Mouse (Mus musculus) heart, adult 2 months (tissue): ENCODE results near the gene Foxj2. TPM values are rescaled to one million over a fixed set of nuclear protein-coding genes. Genes with fewer than 3 reads are reported as not detected.

Experiments used
- DNase-seq, 2 experiments: peaks; one replicate each; pipeline ENCODE4 v3.0.0; 2021
- H3K27ac ChIP-seq: fragments of 200-600 bp; 2 replicates; pipeline ENCODE4 v1.8.1; 2022
- H3K27me3 ChIP-seq: fragments of 200-500 bp; 2 replicates; pipeline ENCODE4 v1.6.1; 2012; ENCODE audit warnings: mild to moderate bottlenecking, low read length, inconsistent platforms, mixed read lengths; ENCODE audit not compliant: control insufficient read depth, insufficient read depth
- H3K36me3 ChIP-seq: fragments of 200-500 bp; 2 replicates; pipeline ENCODE4 v1.6.1; 2012; ENCODE audit warnings: low read length, inconsistent platforms; ENCODE audit not compliant: control insufficient read depth, insufficient read depth
- H3K4me1 ChIP-seq: fragments of 200-500 bp; 2 replicates; pipeline ENCODE4 v1.6.1; 2011; ENCODE audit warnings: low read length; ENCODE audit not compliant: control insufficient read depth, insufficient read depth
- H3K4me3 ChIP-seq: fragments of 200-600 bp; 2 replicates; pipeline ENCODE4 v1.8.1; 2022
- H3K79me2 ChIP-seq: fragments of 200-500 bp; replicated peaks from 2 replicates; pipeline ENCODE4 v1.6.1; 2012; ENCODE audit warnings: mild to moderate bottlenecking, inconsistent platforms, low read length, moderate library complexity, mixed read lengths; ENCODE audit not compliant: control insufficient read depth, insufficient read depth
- H3K9ac ChIP-seq: fragments of 200-500 bp; 2 replicates; pipeline ENCODE4 v1.6.1; 2012; ENCODE audit warnings: low read depth, mild to moderate bottlenecking, control low read depth, inconsistent platforms, low read length, mixed read lengths
- CTCF ChIP-seq: fragments of 200-600 bp; IDR thresholded peaks from 2 replicates; pipeline ENCODE4 v1.8.1; 2022; ENCODE audit warnings: antibody characterized with exemption, mild to moderate bottlenecking, moderate library complexity
- EP300 ChIP-seq: fragments of 200-500 bp; IDR thresholded peaks from 2 replicates; pipeline ENCODE4 v1.6.1; 2011; ENCODE audit warnings: low read depth, low read length, control low read depth; ENCODE audit not compliant: insufficient read depth
- POLR2A ChIP-seq: fragments of 200-500 bp; IDR thresholded peaks from 2 replicates; pipeline ENCODE4 v1.6.1; 2011; ENCODE audit warnings: mild to moderate bottlenecking, low read depth, low read length, control low read depth; ENCODE audit not compliant: insufficient read depth
- WGBS: fragments of 180-500 bp; shearing (Covaris S2); methylation state at CpG from one replicate; pipeline ENCODE4 v1.1.7; 2018; 5-methylcytosine and 5-hydroxymethylcytosine counted together
- intact Hi-C: fragments of 180-260 bp; cut with DNase I; formaldehyde crosslinking; loops from one replicate; pipeline ENCODE4 v1.15.1; 2025
- microRNA-seq, 2 experiments: library from miRNA; unstranded; fragments of <30 nt; microRNA quantifications; one replicate each; pipeline ENCODE4 v1.2.0; 2021
- polyA plus RNA-seq: library from polyadenylated mRNA; depleted of rRNA; stranded (reverse); fragments of >200 nt; gene quantifications from 2 replicates; pipeline ENCODE4 v1.2.3, GENCODE M21; 2012; rRNA removed
- total RNA-seq, 2 experiments: library from RNA; stranded (reverse); gene quantifications; 2 replicates each; pipeline ENCODE4 v1.2.3; 2021

The Foxj2 gene
- total and polyA plus RNA-seq, 3 experiments, result 19.8 to 36.3 (median 35.2) TPM

DNA sequence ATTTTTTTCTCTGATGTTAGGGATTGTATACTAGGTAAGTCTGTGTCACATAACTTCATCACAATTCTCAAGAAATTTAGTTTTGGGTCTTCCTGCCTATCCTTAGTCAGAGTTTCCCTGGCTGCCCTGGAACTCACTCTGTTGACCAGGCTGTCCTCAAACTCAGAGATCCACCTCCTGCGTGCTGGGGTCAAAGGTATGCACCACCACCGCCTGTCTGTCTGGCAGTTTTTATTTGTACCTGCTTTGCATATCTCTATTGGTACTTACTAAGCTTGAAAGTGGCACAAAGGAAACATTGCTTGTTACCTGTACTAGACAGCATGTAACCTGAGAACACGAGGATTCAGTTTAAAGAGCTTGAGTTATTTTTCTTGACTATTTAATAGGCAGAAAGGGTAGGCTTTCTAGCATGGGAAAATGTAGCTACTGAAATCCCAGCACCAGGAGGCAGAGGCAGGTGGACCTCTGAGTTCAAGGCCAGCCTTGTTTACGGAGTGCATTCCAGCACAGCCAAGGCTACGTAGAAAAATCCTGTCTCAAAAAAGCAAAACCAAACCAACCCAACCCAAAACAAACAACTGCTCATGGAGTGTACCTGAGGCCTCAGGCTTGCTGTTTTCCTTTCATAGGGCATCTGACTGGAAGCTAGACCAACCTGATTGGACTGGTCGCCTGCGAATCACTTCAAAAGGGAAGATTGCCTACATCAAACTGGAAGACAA lies 60.2 kb downstream of the Foxj2 start:
- no peak for DNase-seq
- Histone ChIP-seq H3K79me2 (peaks cover 3% of the 10 kb centered on the region), H3K27ac (no peak overlapping the region), H3K4me1 (peaks cover 2% of the 10 kb centered on the region; the same call in 1 of the 2 replicates), H3K9ac (no peak overlapping the region), H3K4me3 (no peak overlapping the region), H3K36me3 (peaks cover 8% of the 10 kb centered on the region), H3K27me3 (no peaks in the 10 kb centered on the region)
- WGBS, result 85% methylated on average over 7 of the region's 7 CpGs
- no peak for TF ChIP-seq POLR2A
- no peak for TF ChIP-seq CTCF
- no peak for TF ChIP-seq EP300
- intact Hi-C loops, result no loop called here

DNA sequence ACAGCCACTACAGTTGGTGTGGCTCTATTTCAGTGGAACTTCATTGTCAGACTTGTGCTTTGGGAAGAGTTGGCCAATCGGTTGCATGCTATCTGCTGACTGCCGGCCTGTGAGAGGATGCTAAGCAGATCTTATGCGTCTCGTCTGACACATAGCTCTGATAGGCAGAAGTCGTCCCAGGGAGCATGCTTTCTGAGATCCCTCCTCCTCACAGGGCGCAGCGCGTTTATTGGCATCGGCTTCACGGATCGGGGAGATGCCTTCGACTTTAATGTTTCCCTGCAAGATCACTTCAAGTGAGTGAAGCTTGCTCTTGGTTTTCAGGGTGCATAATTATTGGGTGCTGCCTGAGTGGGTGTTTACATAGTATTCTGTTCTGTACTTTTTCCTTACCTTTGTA lies 61.6 kb downstream of the Foxj2 start:
- TF ChIP-seq POLR2A (no peak), CTCF (no peak), EP300 (no peak)
- 82% methylated on average over 12 of the region's 12 CpGs for WGBS

GRCm38 (mm10) chr6:122883603-122884002 lies 63.9 kb downstream of the Foxj2 start:
- WGBS, result 96% methylated on average over 9 of the region's 9 CpGs
- peaks cover 2% of the 10 kb centered on the region; the same call in 1 of the 2 replicates for H3K4me1 ChIP-seq
- no peak overlapping the region for H3K4me3 ChIP-seq
- H3K27ac ChIP-seq, result no peak overlapping the region
- H3K27me3 ChIP-seq, result no peaks in the 10 kb centered on the region
- H3K9ac ChIP-seq, result no peak overlapping the region
- peaks cover 3% of the 10 kb centered on the region; the same call in 1 of the 2 replicates for H3K36me3 ChIP-seq
- TF ChIP-seq POLR2A, result no peak
- TF ChIP-seq CTCF, result no peak
- no peak for TF ChIP-seq EP300
- intact Hi-C loops, result no loop called here
- H3K79me2 ChIP-seq, result no peaks in the 10 kb centered on the region; the same call in 1 of the 2 replicates
- no peak for DNase-seq

More for the DNA sequence above, 61.6 kb downstream of the Foxj2 start:
- H3K79me2 ChIP-seq, result peaks cover 1% of the 10 kb centered on the region; the same call in 1 of the 2 replicates
- intact Hi-C loops, result no loop called here
- no peak for DNase-seq
- peaks cover 2% of the 10 kb centered on the region for H3K36me3 ChIP-seq
- peaks cover 2% of the 10 kb centered on the region; the same call in 1 of the 2 replicates for H3K4me1 ChIP-seq
- no peaks in the 10 kb centered on the region for H3K27me3 ChIP-seq
- H3K27ac ChIP-seq, result no peak overlapping the region
- H3K4me3 ChIP-seq, result no peak overlapping the region
- H3K9ac ChIP-seq, result no peak overlapping the region

DNA sequence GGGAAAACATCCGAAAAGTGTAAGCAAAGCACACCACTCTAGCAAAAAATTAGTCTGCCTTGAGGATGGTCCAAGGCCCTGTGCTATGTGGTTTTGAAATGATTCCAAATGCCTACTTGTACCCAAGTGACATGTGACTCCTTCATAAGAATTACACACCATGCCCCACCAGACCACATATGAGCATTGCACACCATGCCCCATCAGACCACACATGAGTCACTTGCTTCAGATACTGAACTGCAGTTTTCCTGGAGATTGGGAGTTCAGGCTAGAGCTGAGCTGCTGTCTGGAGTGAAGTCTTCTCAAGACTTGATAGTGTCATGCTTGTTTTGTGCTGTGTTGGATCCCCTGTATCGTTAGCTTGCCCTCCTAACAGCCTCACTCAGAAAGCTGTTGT lies 69.9 kb downstream of the Foxj2 start:
- DNase-seq, result no peak
- Histone ChIP-seq H3K36me3 (0 out of 2 replicates have a peak, but pooled peaks cover 3% of the 10 kb centered on the region), H3K79me2 (no peaks in the 10 kb centered on the region), H3K4me3 (no peak overlapping the region), H3K27ac (no peak overlapping the region), H3K9ac (no peak overlapping the region), H3K27me3 (no peaks in the 10 kb centered on the region), H3K4me1 (no peaks in the 10 kb centered on the region)
- intact Hi-C loops, result no loop called here
- TF ChIP-seq CTCF (no peak), POLR2A (no peak), EP300 (no peak)
- 89% methylated on average over 2 of the region's 2 CpGs for WGBS

- Histone ChIP-seq H3K27ac (no peak overlapping the region), H3K27me3 (no peaks in the 10 kb centered on the region), H3K4me1 (no peaks in the 10 kb centered on the region), H3K9ac (no peak overlapping the region), H3K79me2 (no peaks in the 10 kb centered on the region), H3K36me3 (0 out of 2 replicates have a peak, but pooled peaks cover 3% of the 10 kb centered on the region), H3K4me3 (no peak overlapping the region)
- 8% methylated on average over 2 of the region's 2 CpGs for WGBS
- intact Hi-C loops, result loop anchor here (10.0 kb wide), 1 partner anchor 112 kb away; no protein-coding TSS in a partner anchor
- peak; percentile 85 for TF ChIP-seq CTCF
- no peak for TF ChIP-seq POLR2A
- no peak for TF ChIP-seq EP300
- DNase-seq, result peak; percentile 44 to 58
Measured at GRCm38 (mm10) chr6:122892442-122893049, 72.8 kb downstream of the Foxj2 start.

Small RNA genes within 50 kb of the gene (microRNA-seq; reads per million reads assigned to microRNA genes)
- gene Mir7231, result 0 reads per million in 2 experiments

Other genes starting within 250 kb of the Foxj2 start
- 1 to 10 TPM; 4.8 to 6.1 TPM for gene Apobec1, start 217.5 kb upstream of the Foxj2 start, total RNA-seq
- 9.8 and 17.9 TPM in 2 replicates for gene Apobec1, start 217.5 kb upstream of the Foxj2 start, polyA plus RNA-seq
- gene Gdf3, start 209.8 kb upstream of the Foxj2 start, total RNA-seq, result not detected
- not detected in 2 replicates for gene Gdf3, start 209.8 kb upstream of the Foxj2 start, polyA plus RNA-seq
- gene Dppa3, start 193.5 kb upstream of the Foxj2 start, total RNA-seq, result not detected
- not detected in 2 replicates for gene Dppa3, start 193.5 kb upstream of the Foxj2 start, polyA plus RNA-seq
- gene Nanog, start 112.4 kb upstream of the Foxj2 start, total RNA-seq, result not detected
- gene Nanog, start 112.4 kb upstream of the Foxj2 start, polyA plus RNA-seq, result not detected in 2 replicates
- gene Slc2a3, start 18.3 kb upstream of the Foxj2 start, total RNA-seq, result 1 to 10 TPM; 1.6 to 4.7 TPM
- gene Slc2a3, start 18.3 kb upstream of the Foxj2 start, polyA plus RNA-seq, result 3.0 and 3.3 TPM in 2 replicates
- 1 to 10 TPM; 1.9 to 2.5 TPM for gene C3ar1, start 36.2 kb downstream of the Foxj2 start, total RNA-seq
- 3.7 and 5.6 TPM in 2 replicates for gene C3ar1, start 36.2 kb downstream of the Foxj2 start, polyA plus RNA-seq
- 10 to 100 TPM; 20.7 to 22.6 TPM for gene Necap1, start 54.6 kb downstream of the Foxj2 start, total RNA-seq
- gene Necap1, start 54.6 kb downstream of the Foxj2 start, polyA plus RNA-seq, result 16.2 and 25.2 TPM in 2 replicates
- gene Clec4a1, start 101.9 kb downstream of the Foxj2 start, total RNA-seq, result 1 to 10 TPM; 3.8 to 4.4 TPM
- 3.4 and 3.6 TPM in 2 replicates for gene Clec4a1, start 101.9 kb downstream of the Foxj2 start, polyA plus RNA-seq
- 1 to 10 TPM; 2.6 to 3.1 TPM for gene Clec4a3, start 132.6 kb downstream of the Foxj2 start, total RNA-seq
- 1.7 and 2.1 TPM in 2 replicates for gene Clec4a3, start 132.6 kb downstream of the Foxj2 start, polyA plus RNA-seq
- gene Clec4a4, start 170.5 kb downstream of the Foxj2 start, total RNA-seq, result not detected
- gene Clec4a4, start 170.5 kb downstream of the Foxj2 start, polyA plus RNA-seq, result not detected in 2 replicates
- gene Clec4b1, start 230.0 kb downstream of the Foxj2 start, total RNA-seq, result under 1 TPM in 1 of 2 experiments, not detected in 1; 0.42 TPM
- gene Clec4b1, start 230.0 kb downstream of the Foxj2 start, polyA plus RNA-seq, result 0.82 and 1.4 TPM in 2 replicates